Mouse (Mus musculus) urinary bladder, adult 2 months (tissue): Measurements from ENCODE around the gene Ccdc88c. TPM values are rescaled to one million over a fixed set of nuclear protein-coding genes. Genes with fewer than 3 reads are reported as not detected.
A peak's percentile ranks its signal among the peaks of the same experiment; 100 is the strongest.

Source experiments
- DNase-seq: peaks from one replicate; pipeline ENCODE4 v3.0.0; 2022; ENCODE audit warnings: low spot score
- polyA plus RNA-seq: library from polyadenylated mRNA; depleted of rRNA; stranded (reverse); fragments of >200 nt; gene quantifications from 2 replicates; pipeline ENCODE4 v1.2.3, GENCODE M21; 2012

The Ccdc88c gene
- polyA plus RNA-seq, 1 experiment = 14.3 TPM

DNA sequence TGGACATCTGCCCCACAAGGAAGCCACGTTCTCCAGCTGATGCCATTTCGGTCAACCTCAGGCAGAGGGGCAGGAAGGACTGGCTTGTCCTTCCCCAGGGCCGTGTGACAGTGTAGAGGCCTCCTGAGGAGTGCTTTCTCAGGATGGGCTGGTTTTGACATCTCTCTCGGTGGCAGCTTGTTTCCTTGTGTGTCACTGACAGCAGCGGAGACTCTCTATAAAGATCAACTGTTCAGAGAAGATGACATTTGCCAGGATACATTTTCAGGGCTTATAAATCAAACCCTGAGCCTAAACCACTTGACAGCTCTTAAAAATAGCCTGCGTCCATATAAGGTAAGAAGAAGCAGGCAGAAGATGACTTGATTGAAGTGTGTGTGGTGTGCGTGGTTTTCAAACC, 59.0 kb downstream of the Ccdc88c start:
- DNase-seq = no peak

DNA sequence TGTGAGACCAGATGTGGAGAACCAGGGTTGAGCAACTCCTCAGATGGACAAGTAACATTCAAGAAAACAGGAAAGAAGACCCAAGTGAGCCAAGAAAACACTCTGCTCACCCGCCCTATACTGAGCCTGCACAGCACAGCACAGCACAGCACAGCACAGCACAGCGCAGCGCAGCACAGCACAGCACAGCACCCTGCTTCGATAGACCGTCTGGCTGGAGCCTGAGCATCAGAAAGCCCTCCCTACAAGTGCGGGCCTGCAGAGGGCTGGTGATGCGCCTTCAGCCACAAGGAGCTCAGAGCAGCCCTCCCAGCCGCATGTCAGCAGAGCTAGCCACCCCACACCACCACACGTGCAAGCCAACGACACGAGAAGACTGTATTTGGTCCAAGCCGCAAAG, 61.5 kb downstream of the Ccdc88c start:
- no peak for DNase-seq

DNA sequence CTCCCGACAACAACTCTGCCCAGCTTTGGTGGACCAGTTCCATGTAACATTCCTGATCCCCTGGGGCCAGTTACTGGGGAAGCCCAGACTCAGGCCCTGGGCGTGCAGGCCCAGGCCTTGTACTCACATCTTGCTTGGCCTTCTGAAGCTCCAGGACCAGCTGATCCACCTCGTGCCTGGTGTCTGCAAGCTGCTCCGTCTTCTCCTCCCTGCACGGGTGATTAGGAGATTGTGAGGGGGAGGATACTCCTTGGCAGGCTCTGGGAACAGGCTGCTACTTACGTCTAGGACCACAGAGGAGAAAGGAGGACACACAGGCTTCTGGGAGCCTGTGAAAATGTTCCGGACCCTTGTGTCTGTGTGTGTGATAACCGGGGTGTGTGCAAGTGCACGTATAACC, 62.6 kb downstream of the Ccdc88c start:
- no peak for DNase-seq

DNA sequence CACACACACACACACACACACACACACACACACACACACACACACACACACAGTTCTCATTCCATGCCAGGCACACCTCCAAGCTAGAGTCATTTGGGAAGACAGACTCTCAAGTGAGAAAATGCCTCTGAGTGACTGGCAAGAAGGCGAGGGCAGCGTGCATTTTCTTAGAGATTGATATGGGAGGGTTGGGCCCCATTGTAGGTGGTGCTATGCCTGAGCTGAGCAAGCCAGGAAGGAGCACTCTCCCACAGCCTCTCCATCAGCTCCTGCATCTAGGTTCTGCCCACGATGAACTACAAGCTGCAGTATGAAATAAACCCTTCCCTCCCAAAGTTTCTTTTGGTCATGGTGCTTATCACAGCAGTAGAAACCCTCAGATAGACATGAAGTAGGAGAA, 63.6 kb downstream of the Ccdc88c start:
- DNase-seq = no peak

DNA sequence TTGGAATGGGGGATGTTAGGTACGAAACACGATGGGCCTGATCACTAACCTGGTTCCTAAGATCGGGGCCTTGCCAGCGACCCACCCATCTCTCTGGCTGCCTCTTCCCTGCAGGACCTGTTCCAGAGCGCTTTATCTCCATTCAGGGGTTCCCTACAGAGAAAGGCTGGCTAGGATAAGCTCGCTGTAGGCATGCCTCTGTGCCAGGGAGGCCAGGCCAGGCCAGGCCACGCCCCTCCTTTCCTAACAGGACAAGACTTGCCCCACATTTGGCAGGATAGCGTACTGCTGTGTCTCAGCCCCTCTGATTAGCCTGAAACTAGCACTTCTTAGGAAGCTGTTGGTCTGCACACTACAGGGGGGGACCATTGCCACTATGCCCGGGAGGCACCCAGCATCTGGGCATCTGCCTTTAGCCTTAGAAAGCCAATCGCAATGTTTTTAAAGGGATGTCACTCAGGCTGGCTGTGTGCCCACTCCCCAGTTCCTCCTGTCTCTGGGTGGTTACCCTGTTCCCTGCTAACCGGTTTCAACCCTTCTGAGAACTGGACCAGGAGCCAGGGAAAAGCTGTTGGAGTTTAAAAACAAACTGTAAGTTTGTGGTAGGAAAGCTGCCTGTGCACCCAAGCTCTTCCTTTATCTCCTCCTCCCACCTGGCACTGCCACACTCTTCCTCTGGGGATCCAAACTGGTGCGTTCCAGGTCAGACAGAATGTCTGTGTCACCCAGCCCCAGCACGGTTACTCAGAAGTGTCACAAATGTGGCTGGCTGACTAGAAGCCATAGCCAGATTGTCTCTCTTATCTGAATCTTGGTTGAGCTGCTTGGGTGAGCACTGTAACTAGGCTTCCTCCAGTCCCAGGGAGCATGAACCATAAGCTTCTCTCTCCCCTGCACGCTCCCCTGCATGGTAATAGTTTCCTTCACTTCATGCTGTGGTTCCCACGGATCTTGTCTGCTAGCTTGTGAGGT, 69.9 kb downstream of the Ccdc88c start:
- no peak for DNase-seq

DNA sequence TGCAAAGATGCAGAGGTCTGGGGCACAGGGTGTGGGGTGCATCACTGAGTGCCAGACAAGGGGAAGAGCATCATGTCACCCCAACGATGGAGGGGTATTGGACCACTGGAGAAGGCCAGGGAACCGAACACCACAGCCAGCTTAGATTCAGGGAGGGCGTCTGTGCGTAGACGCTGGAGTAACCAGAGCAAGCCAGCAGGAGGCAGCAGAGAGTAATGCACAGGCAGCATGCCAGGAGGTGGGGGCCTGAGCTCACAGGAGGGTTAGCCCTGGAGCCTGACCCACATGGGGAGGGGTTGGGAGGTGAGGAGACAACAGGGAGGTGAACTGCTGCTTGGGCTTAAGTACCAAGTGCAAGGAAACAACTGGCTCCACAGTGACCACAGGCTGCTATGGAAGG, 70.8 kb downstream of the Ccdc88c start:
- DNase-seq = peak; percentile 71

DNA sequence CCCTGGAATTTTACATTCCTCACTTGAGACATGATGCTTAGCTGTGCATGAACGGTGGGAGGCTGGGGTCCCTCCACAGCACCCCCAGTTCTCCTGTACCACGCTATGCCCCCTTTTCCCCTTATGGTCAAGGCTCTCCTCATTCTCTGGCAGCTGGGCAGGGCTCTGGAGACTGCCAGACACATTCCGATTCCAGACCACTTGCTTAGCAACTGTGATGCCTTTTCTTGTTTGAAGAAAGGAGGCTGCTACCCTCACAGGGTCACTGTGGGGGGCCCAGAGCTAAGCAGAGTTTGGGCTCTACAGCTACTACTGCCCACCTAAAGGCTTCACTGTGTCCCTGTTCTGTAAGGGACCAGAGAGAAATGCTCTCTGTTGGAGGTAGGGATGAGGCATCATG, 71.6 kb downstream of the Ccdc88c start:
- no peak for DNase-seq

DNA sequence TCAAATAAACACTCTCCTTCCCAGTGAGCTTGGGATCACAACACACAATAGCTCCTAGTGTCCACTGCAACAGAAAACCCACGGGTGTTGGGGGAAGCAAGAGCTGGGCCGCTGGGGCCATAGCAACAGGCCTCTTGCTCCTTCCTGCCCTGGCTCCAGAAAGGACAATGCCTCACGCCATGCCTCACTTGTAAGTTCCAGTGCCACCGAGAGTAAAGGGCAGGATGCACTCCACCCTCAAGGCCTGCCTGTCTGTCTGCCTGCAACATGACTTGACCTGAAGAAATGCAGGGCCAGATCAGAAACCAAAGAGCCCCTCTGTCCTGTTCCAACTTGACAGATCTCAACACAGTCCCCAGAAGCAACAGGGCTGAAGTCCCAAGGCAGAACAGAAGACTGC, 72.0 kb downstream of the Ccdc88c start:
- no peak for DNase-seq

DNA sequence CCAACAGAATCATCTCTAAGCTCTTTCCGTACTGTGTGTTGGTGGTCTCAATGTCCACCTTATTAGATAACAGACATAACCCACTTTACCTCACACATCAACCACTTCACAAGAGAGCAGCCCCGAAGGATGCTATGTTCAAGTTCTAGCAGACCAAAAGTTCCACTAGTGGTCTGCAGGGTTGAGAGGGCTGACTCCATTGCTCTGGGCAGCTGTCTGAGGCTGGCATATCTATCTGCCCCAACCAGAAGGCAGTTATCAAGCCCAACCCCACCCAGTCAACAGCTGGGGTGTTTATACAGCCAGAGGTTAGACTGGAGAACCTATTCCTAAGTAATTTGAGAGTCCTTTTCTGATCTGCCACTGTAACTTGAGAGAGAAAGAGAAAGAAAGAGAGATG, 72.8 kb downstream of the Ccdc88c start:
- no peak for DNase-seq

DNA sequence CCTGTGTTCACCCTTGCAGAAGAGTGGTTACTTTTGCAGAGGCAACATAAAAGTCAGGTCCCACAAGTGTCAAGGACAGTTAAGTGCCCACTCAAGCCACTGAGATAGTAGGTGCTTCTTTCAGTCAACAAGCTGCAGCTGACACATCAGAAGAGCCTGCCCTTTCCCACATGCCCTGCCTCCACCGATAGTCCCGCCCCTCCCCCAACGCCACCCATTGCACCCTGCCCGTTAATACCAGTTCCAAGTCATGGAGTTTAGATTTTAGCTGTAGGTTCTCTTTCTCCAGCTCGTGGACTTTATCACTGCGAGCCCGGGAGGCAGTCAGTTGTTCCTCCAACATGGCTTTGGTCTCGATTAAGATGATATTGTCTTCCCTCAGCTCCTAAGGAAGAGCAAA, 74.9 kb downstream of the Ccdc88c start:
- DNase-seq = no peak

DNA sequence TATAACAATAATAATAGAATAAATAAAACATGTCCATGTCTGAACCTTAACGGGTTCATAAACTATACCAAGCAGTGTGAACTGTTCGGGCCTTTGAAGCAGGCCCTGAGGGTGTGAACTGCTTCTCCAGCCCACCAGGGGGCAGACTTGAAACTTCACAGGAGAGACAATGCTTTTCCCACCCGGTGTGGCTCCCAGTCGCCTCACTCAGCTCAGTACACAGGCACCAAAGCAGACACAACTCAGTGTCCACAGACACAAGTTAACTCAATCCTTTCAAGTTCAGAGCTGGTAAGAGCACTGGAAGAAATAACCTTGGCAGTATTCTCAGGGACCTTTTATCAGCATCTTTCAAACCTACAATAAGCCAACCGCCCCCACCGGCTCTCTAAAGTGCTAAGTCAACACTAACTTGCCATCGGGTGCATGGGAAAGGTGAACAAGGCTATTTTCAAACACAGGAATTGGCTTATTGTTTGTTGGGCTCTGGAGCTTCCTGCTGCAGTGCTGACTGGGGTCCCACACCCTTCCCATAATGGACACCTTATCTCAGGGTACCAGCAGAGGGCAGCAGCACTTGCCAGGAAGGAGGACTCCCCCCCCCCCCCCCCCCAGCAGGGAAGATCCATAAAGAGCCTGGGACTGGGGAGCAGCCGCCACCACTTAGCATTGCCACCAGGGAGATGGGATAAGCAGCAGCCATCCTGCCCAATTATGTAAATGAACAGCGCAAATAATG, 76.5 kb downstream of the Ccdc88c start:
- peak; percentile 49 for DNase-seq

DNA sequence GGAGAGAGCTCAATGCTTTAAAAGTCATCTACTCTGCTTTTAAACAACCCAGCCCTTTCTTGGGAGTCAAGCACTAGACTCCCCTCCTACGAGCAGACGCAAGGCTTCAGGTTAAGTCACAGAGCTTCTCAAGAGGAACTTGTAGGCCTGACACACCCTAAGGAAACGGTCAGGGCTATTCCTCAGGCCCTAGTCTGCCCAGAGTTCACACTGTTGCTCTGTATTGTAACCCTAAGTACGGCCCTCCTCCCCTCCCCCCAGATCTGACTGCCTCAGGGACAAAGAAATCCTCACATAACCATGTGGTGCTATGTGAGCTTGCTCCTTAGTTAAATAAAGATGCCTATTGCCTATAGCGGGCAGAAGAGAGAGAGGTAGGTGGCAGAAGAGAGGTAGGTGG, 79.7 kb downstream of the Ccdc88c start:
- DNase-seq = no peak

DNA sequence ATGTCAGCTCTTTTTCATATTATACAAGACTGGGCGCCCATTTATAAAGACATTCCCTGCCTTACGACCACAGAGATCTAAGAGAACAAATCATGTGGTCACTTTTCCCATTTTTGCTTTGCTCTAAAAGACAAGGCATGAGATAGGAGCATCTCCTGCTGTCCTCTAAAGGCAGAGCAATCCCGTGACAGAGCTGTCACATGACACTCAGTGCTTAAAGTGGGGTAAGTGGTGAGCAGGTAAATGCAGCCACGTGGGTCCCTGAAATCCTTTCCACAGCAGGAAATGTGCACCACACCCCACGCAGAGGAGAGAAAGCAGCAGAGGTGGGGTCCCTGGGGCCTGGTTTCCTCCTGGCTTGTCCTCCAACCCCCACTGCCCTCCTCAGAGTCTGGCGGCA, 80.8 kb downstream of the Ccdc88c start:
- no peak for DNase-seq

DNA sequence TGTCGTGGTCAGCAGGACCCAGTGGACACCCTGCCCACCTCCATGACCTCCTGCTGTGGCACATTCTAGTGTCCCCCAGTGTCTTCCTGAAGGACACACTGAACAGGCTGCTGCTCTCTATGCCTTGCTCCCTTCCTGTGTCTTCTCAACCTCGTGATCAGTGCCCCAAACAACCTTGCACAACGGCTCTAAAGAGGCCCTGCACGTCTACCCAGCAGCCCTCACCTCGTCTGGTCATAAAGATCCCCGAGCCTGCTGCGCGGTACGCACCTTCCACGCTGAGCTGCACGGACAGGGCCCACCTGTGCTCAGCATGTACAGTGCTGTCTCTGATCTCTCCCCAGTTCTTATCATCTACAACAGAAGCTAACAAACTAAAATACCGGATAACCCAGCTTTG, 82.9 kb downstream of the Ccdc88c start:
- DNase-seq = no peak

DNA sequence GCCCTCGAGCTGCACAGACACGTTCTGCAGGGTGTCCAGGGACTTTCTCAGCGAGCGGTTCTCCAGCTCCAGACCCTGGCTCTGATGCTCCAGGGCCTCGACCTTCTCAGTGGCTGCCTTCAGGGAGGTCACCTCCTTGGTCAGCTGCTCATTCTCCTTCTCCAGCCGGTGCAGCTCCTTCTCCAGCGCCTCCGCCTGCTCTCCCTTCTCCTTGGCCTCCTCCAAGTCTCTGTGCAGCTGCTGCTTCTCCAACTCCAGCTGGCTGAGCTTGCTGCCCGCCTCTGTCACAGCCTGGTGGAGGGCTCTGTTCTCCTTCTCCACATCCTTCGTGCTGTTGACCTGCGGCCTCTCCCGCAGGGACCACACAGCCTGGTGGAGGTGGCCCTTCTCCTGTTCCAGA, 83.4 kb downstream of the Ccdc88c start:
- DNase-seq = no peak

DNA sequence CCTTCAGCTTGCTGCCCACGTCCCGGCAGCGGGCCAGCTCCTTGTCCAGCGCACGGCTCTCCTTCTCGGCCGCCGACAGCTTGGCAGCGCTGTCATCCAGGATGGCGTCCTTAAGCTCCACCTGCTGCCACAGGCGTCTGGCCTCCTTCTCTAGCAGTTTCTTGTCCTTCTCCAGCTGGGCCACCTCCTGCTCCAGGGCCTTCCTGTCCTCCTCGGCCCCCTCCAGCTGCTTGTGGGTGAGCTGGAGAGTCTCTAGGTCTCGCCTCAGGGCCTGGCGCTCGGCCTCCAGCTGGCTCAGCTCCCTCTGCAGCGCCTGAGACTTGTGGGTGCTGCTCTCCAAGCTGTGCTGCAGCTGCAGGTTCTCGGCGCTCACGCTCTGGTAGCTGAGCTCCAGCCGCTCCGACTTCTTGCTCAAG, 83.9 kb downstream of the Ccdc88c start:
- no peak for DNase-seq

DNA sequence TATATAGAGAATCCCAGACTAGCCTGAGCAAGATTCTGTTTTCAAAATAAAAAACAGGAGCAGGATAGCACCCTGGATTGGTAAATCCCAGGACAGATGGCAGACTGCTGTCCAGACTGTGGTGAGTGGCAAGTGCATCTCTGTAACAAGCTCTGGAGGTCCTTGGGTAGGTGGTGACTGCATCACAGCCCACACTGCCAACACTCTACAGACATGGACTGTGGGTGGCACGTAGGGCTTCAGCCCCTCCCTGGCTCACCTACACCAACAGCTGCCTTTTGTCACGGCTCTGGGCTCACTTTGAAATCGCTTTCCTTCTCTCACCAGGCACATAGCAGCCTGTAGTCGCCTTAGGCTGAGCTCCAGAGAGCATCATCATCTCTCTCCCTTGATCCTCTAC, 85.7 kb downstream of the Ccdc88c start:
- no peak for DNase-seq

DNA sequence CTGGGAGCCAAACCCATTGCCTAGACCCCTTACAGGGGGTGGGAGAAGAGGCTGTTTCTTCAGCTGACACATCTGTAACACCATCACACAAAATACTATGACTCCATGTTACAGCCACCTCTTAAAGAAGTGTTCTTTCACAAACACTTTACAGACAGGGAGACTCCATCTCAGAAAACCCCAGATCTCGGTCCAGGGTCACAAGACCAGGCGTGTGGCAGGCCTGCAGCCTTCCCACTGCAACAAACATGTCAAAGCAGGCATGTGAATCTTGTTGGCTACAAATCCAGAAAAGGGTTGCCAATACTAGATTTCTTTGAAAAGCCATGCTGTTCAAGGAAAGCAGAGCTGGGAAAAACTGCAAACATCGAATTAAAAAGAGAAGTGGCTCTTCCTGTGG, 87.5 kb downstream of the Ccdc88c start:
- no peak for DNase-seq

DNA sequence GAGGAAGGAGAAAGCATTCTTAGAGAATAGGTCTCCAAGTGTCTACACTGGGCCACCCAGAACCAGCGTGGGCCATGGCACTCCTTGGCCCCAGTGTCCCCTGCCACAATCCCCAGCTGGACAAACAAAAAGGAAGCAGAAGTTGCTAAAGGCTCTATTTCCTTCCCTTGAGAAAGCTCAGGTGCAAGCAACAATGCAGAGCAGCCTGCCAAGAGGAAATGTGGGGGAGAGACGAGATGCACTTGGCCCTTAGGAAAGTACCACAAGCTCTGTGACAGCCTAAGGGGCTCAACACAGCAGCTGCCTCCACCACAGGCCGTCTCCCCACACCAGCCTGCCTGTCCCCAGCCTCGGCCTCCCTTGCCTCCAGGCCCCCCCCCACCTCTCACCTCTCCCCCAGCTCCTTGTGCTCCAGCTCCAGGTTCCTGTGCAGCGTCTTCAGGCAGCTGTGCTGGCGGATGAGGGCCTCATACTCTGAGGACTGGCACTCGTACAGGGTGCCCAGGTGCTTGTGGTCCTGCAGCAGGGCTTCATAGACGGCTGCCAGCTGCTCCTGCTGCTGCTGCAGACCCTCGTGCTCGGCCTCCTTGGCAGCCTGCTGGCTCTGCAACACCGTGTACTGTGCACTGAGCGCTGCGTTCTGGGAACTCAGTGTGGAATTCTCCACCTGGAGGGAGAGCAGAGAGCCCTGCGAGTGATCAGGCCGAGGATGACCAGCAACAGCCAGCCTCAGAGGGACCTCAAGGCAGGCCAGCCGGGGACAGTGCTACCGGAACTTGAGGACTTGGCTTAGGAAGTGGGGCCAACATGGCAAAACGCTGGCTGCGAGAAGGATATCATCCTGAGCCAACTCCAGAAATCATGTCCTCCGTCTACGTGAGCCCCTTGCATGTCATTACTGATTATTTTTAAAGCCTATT, 91.2 kb downstream of the Ccdc88c start:
- DNase-seq = no peak

DNA sequence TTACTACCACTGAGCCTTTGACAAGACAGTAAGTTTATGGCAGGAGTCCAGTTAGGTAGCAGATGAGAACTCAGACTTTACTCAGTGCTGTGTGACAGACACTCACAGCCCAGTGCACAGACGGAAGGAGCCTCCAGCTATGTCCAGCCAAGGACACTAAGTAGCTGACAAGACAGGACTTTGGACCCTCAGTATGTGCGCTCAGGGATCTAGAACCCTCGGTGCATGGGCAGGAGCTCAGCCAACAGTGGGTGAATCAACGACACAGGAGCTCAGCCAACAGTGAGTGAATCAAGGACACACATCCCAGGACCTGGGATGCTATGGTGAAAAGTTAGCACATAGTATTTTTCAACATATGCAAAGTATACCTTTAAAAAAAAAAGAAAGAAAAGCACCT, 92.1 kb downstream of the Ccdc88c start:
- DNase-seq = no peak

DNA sequence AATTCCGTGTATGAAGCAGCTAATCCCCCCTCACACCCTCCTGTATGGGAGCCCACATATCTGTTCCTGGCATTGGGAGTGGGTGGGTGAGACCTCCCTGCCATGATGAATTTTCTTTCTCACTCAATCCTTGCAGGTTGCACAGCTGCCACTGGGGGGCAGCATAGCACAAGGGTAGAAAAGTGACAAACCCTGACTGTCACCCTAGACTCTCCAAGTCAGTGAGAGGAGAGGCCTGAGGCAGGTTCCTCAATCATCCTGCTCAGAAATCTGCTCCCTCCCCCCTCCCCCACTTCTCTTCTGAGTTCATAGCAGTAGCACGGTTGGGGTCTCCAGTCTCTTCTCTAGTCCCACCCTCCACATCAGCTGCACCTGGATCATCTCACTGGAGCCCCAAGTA, 92.7 kb downstream of the Ccdc88c start:
- DNase-seq = peak; percentile 58

DNA sequence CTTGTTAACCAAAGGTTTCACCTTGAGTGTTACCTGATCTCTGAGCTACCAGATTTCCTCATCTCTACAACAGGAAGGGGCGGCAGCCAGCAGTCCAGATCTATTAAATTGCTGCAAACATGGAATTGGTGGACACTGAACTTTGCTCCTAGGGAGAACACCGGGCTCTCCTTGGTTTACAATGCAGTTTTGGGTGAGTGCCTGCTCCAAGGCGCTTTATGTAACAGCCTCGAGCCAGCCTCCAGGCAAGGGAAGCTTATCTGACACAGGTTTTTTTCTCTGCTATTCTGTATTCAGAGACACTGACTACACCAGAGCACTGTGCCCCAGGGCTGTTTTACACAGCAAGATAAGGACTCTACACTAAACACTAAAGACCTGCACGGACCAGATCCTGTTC, 94.1 kb downstream of the Ccdc88c start:
- DNase-seq = no peak
